Mouse (Mus musculus) stomach, postnatal 0 days (tissue): ENCODE measurements around the gene Ptprh.
"Not testable (repeated sequence)": the region's sequence is repeated elsewhere in the genome, so short reads cannot be mapped to it uniquely, and the experiment has no call there.

Experiments used
- CTCF ChIP-seq: IDR thresholded peaks from 2 replicates; pipeline ENCODE4 v1.5.1; 2016; ENCODE audit warnings: antibody characterized with exemption, low read depth, mild to moderate bottlenecking, moderate library complexity
- EP300 ChIP-seq: optimal IDR thresholded peaks from 2 replicates; pipeline ENCODE3; 2016; ENCODE audit warnings: antibody characterized with exemption

DNA sequence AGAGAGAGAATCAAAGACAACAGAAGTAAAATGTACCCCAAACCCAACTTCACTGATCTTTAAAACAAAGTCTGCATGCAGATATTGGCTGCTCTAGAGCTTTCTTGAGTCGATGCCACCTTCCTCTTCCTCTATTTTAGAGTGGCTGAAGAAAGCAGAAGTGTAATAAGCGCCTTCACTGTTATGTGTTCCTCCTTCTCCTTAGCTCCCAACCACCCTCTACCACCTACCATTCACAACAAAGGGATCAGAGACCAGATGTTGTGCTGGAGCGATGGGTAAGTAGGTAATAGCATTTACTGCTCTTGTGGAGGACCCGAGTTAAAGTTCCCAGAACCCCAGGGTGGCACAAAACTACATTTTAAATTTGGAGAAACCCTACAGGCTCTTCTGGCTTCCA, 6.8 kb downstream of the Ptprh start:
- TF ChIP-seq CTCF, EP300: not testable (repeated sequence)
